Mouse (Mus musculus) bone marrow macrophage, adult 2 months (primary cell): ENCODE results near the gene Trip10.

Experiments used
- CTCF ChIP-seq: IDR thresholded peaks from 2 replicates; pipeline ENCODE4 v1.5.1; 2012; ENCODE audit warnings: low read depth, mild to moderate bottlenecking, low read length, moderate library complexity
- POLR2A ChIP-seq: IDR thresholded peaks from 2 replicates; pipeline ENCODE4 v1.6.1; 2012; ENCODE audit warnings: mild to moderate bottlenecking, low read depth, low read length, borderline replicate concordance

- TF ChIP-seq POLR2A (no peak), CTCF (no peak)
Observed at GRCm38 (mm10) chr17:57201841-57202724, 47.2 kb upstream of the Trip10 start.
